Mouse (Mus musculus) intestine, embryonic 14.5 days (tissue): Measurements from ENCODE around the gene Defb26. TPM values are rescaled to one million over a fixed set of nuclear protein-coding genes. Genes with fewer than 3 reads are reported as not detected.

Experiments
- ATAC-seq: fragments of 200-750 bp; cut with Nextera tagmentation; replicated peaks from 2 replicates; pipeline ENCODE4 v1.8.0; 2017; ENCODE audit warnings: low read depth, moderate number of reproducible peaks, moderate TSS enrichment, moderate library complexity; ENCODE audit not compliant: low FRiP score, low TSS enrichment
- DNase-seq: peaks from one replicate; pipeline ENCODE4 v3.0.0-alpha.2; 2018; ENCODE audit warnings: low spot score
- H3K27ac ChIP-seq: fragments of 300-500 bp; sonication (generic); 2 replicates; pipeline ENCODE4 v1.5.1; 2014; ENCODE audit warnings: low read depth, mild to moderate bottlenecking, control low read depth
- H3K27me3 ChIP-seq: fragments of 300-500 bp; sonication (generic); replicated peaks from 2 replicates; pipeline ENCODE4 v1.6.1; 2014; ENCODE audit warnings: low read length, control low read depth; ENCODE audit not compliant: control insufficient read depth, insufficient read depth
- H3K36me3 ChIP-seq: fragments of 300-500 bp; sonication (generic); 2 replicates; pipeline ENCODE4 v1.6.1; 2014; ENCODE audit warnings: low read length, control low read depth; ENCODE audit not compliant: control insufficient read depth, insufficient read depth
- H3K4me1 ChIP-seq: fragments of 300-500 bp; sonication (generic); replicated peaks from 2 replicates; pipeline ENCODE4 v1.6.1; 2014; ENCODE audit warnings: low read length, control low read depth, mixed read lengths; ENCODE audit not compliant: control insufficient read depth, insufficient read depth
- H3K4me2 ChIP-seq: fragments of 300-500 bp; sonication (generic); 2 replicates; pipeline ENCODE4 v1.6.1; 2014; ENCODE audit warnings: low read length
- H3K4me3 ChIP-seq: fragments of 300-500 bp; sonication (generic); 2 replicates; pipeline ENCODE4 v1.5.1; 2014; ENCODE audit warnings: low read depth, low read length, control low read depth, mixed read lengths
- H3K9ac ChIP-seq: fragments of 300-500 bp; sonication (generic); 2 replicates; pipeline ENCODE4 v1.6.1; 2014; ENCODE audit warnings: mild to moderate bottlenecking, low read length
- H3K9me3 ChIP-seq: fragments of 300-500 bp; sonication (generic); 2 replicates; pipeline ENCODE4 v1.6.1; 2016; ENCODE audit warnings: low read length, control low read depth; ENCODE audit not compliant: control insufficient read depth
- WGBS: fragments of 180-500 bp; shearing (Covaris S2); extraction: QIAGEN DNeasy Blood & Tissue Kit; methylation state at CpG from one replicate; pipeline ENCODE4 v1.1.7; 2014; 5-methylcytosine and 5-hydroxymethylcytosine counted together
- polyA plus RNA-seq: library from polyadenylated mRNA; unstranded; fragments of >200 nt; fragmentation: Nextera tagmentation; extraction: Ambion mirVana; gene quantifications from 2 replicates; pipeline ENCODE4 v1.2.1, GENCODE M21; 2014

The Defb26 gene
- polyA plus RNA-seq, result not detected in 2 replicates

DNA sequence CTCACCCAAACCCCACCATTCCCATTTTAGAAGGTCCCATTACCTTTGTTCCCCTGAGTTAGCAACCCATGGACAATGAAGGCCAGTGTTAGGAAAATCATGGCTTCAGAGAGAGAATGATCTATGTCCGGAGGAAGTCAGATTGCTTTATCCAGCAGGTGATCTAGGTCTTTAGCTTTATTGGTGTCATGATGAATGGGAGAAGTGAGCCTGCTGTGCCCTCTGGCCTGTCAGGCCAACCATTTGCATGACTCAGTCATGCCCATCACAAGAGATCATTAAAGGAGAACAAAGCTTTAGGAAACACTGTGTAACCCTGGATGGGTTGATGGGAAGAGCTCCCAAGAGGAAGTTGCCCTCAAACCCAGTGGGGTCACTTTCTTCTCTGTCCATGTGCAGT lies at the start of gene Defb26:
Defb26 (minus strand) TSS at position 101 of the 400 bp plus-strand sequence.
- WGBS, result 79% methylated on average over 1 of the region's 1 CpGs
- H3K4me2 ChIP-seq, result no peak within 1 kb of the TSS
- H3K27me3 ChIP-seq, result no peaks in the 10 kb centered on the region
- no peak within 1 kb of the TSS for H3K27ac ChIP-seq
- no peak within 1 kb of the TSS for H3K9ac ChIP-seq
- DNase-seq, result no peak
- no peak within 1 kb of the TSS for H3K4me3 ChIP-seq
- H3K36me3 ChIP-seq, result no peaks in the 10 kb centered on the region
- no peak for ATAC-seq
- H3K9me3 ChIP-seq, result no peaks in the 10 kb centered on the region
- no peaks in the 10 kb centered on the region for H3K4me1 ChIP-seq

DNA sequence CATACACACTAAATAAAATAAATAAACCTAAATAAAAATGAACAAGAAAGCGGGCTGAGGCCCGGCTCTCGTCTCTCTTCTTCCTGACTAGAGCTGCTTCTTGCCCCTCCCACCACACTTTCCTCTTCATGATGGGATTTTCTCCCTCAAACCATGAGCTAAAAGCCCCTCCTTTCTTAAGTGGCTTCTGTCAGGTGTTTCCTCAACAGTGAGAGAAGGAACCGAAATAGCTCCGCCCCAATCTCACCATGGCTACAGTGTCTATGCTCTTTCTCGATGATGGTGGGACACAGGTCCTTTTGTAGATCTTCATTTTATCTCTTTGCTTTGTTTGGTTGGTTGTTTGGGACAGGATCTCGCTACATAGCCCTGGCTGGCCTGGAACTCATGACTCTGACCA lies 45.2 kb upstream of the Defb26 start:
- H3K9me3 ChIP-seq, result no peaks in the 10 kb centered on the region
- no peaks in the 10 kb centered on the region for H3K27me3 ChIP-seq
- H3K4me3 ChIP-seq, result no peak overlapping the region
- DNase-seq (no peak), ATAC-seq (no peak)
- H3K4me1 ChIP-seq, result no peaks in the 10 kb centered on the region
- WGBS, result 81% methylated on average over 7 of the region's 7 CpGs
- no peak overlapping the region for H3K27ac ChIP-seq
- H3K36me3 ChIP-seq, result no peaks in the 10 kb centered on the region
- H3K4me2 ChIP-seq, result no peak overlapping the region
- H3K9ac ChIP-seq, result no peak overlapping the region

- H3K4me1 ChIP-seq, result no peaks in the 10 kb centered on the region
- 13% methylated on average over 16 of the region's 16 CpGs for WGBS
- no peaks in the 10 kb centered on the region for H3K36me3 ChIP-seq
- H3K4me3 ChIP-seq, result no peak overlapping the region
- no peak overlapping the region for H3K27ac ChIP-seq
- DNase-seq (peak; percentile 86), ATAC-seq (no peak)
- no peak overlapping the region for H3K4me2 ChIP-seq
- no peak overlapping the region for H3K9ac ChIP-seq
- no peaks in the 10 kb centered on the region for H3K27me3 ChIP-seq
- no peaks in the 10 kb centered on the region for H3K9me3 ChIP-seq
Observed at GRCm38 (mm10) chr2:152553774-152554423, 42.4 kb upstream of the Defb26 start.

DNA sequence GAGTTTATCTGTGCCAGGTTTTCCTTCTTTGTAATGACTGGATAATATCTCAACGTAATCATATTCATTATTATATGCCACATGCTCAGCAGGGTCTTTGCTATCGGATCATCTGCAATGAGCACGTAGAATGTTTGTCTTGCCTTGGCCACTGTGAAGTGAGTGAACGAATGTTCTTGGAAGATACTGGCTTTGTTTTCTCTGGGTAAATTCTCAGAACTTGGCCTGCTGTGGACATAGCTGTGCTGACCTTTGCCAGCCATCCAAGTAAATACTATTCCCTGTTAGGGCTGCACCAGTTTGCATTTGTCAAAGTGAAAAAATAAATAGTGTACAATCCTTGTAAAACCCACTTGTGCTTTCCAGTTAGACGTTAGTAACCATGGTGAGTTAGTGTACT lies 36.6 kb upstream of the Defb26 start:
- no peak overlapping the region for H3K27ac ChIP-seq
- no peaks in the 10 kb centered on the region for H3K27me3 ChIP-seq
- no peaks in the 10 kb centered on the region for H3K36me3 ChIP-seq
- no peaks in the 10 kb centered on the region for H3K4me1 ChIP-seq
- no peak overlapping the region for H3K4me2 ChIP-seq
- no peak overlapping the region for H3K9ac ChIP-seq
- no peak overlapping the region for H3K4me3 ChIP-seq
- ATAC-seq, result no peak
- DNase-seq, result no peak
- H3K9me3 ChIP-seq, result no peaks in the 10 kb centered on the region
- WGBS, result 56% methylated on average over 5 of the region's 5 CpGs

DNA sequence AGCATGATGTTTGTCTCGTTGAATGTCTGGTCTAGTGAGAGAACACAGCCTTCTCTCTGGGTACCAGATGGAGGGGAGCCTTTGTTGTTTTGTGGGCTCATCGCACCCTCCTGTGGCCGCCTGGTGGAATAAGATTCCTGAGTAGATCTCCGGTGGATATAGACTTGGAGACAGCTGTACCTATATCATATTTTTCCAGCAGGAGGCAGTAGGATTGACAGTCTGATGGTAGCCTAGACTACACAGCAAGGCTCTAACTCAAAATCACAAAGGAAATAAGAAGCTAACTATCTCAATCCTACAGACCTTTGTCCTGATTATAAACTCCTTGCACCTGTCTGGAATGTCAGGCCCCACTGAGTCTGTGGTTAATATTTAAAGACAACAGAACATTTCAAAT lies 33.2 kb upstream of the Defb26 start:
- WGBS, result 22% methylated on average over 4 of the region's 4 CpGs
- H3K9me3 ChIP-seq, result no peaks in the 10 kb centered on the region
- H3K9ac ChIP-seq, result no peak overlapping the region
- DNase-seq, result peak; percentile 58
- H3K27ac ChIP-seq, result no peak overlapping the region
- H3K27me3 ChIP-seq, result no peaks in the 10 kb centered on the region
- ATAC-seq, result peak; percentile 80
- no peaks in the 10 kb centered on the region for H3K36me3 ChIP-seq
- no peak overlapping the region for H3K4me3 ChIP-seq
- H3K4me2 ChIP-seq, result no peak overlapping the region
- no peaks in the 10 kb centered on the region for H3K4me1 ChIP-seq

DNA sequence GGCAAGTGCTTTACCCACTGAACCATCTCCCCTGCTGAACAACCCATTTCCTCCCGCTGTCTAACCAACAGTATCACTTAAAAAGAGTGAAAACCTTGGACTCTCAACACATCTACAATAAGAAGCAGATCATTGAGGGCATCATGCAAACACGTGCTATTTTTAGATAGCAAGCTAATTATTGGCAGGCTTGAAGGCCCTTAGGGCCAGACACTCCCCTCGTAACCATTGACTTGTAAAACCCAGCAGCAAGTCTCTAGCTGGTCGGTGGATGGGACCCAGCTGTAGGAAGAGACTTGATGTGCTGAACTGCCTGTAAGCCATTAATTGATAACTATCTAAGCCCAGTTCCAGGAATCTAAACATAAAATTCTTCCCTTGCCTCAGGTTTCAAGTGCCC lies 32.0 kb upstream of the Defb26 start:
- H3K4me2 ChIP-seq, result no peak overlapping the region
- H3K36me3 ChIP-seq, result no peaks in the 10 kb centered on the region
- no peak overlapping the region for H3K9ac ChIP-seq
- H3K4me1 ChIP-seq, result no peaks in the 10 kb centered on the region
- WGBS, result 67% methylated on average over 4 of the region's 4 CpGs
- no peaks in the 10 kb centered on the region for H3K27me3 ChIP-seq
- ATAC-seq (no peak), DNase-seq (no peak)
- no peak overlapping the region for H3K4me3 ChIP-seq
- no peaks in the 10 kb centered on the region for H3K9me3 ChIP-seq
- no peak overlapping the region for H3K27ac ChIP-seq

- no peak overlapping the region for H3K4me2 ChIP-seq
- H3K4me3 ChIP-seq, result no peak overlapping the region
- ATAC-seq, result no peak
- WGBS, result 71% methylated on average over 2 of the region's 2 CpGs
- no peaks in the 10 kb centered on the region for H3K36me3 ChIP-seq
- no peaks in the 10 kb centered on the region for H3K9me3 ChIP-seq
- H3K27ac ChIP-seq, result no peak overlapping the region
- DNase-seq, result no peak
- no peak overlapping the region for H3K9ac ChIP-seq
- no peaks in the 10 kb centered on the region for H3K4me1 ChIP-seq
- H3K27me3 ChIP-seq, result no peaks in the 10 kb centered on the region
Observed at GRCm38 (mm10) chr2:152542897-152543296, 31.4 kb upstream of the Defb26 start.

DNA sequence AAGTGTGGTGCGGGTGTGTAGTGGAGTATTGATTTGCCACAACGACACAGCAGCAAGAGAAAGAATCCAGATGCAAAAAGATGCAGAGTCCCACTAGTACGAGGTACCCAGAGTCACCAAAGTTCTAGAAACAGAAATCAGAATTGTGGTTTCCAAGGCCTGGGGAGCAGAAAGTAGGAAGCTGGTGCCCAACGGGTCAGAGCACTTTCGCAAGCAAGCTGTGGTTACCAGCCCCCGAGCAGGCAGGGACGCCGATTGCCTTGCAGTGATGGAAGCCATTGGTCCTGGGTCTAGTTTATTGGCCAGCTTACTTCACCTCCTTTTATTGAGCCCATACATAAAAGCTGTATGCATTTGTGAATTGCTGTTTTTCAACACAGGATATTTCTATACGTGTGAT lies 30.5 kb upstream of the Defb26 start:
- no peak overlapping the region for H3K27ac ChIP-seq
- H3K4me3 ChIP-seq, result no peak overlapping the region
- DNase-seq (no peak), ATAC-seq (no peak)
- no peaks in the 10 kb centered on the region for H3K27me3 ChIP-seq
- H3K36me3 ChIP-seq, result no peaks in the 10 kb centered on the region
- H3K9ac ChIP-seq, result no peak overlapping the region
- no peaks in the 10 kb centered on the region for H3K4me1 ChIP-seq
- no peaks in the 10 kb centered on the region for H3K9me3 ChIP-seq
- no peak overlapping the region for H3K4me2 ChIP-seq
- WGBS, result 86% methylated on average over 9 of the region's 9 CpGs

DNA sequence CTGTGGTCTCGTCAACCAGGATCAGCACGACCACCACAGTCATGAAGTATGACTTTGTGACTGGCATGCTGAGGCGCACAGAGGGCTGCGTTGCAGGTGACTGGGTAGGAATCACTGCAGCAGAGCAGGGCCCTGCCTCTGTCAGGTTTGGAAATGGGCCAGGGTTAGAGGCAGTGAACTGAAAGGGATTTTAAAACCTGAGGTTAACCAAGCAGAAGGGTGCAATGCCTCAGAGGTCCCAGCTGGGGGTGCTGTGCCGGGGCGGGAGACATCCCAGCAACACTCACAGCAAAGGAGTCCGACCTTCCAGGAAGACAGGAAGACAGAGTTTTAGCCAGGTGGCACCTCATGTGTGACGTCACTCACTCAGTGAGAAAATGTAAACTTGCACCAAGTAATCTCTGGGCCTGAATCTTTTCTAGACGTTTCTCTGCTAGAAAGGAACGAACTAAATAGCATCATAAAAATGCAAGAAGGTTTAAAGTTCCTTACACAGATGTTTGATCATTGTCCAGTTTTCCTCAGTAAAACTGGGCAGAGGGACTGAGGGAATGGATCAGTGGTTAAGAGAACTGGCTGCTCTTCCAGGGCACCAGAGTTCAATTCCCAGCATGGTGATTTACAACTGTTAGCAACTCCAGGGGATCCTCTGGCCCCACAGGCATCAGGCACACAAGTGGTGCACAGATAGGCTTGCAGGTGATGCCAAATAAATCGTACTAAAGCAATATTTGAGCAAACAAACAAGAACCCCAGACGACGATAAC lies 28.6 kb upstream of the Defb26 start, which contains the start of gene Defb29:
Defb29 (minus strand) TSS at position 155 of the 767 bp plus-strand sequence.
- no peak for ATAC-seq
- Histone ChIP-seq H3K27ac (no peak within 1 kb of the TSS), H3K4me1 (no peaks in the 10 kb centered on the region), H3K9ac (no peak within 1 kb of the TSS), H3K9me3 (no peaks in the 10 kb centered on the region), H3K27me3 (no peaks in the 10 kb centered on the region), H3K36me3 (no peaks in the 10 kb centered on the region), H3K4me3 (no peak within 1 kb of the TSS), H3K4me2 (no peak within 1 kb of the TSS)
- 43% methylated on average over 13 of the region's 13 CpGs for WGBS
- no peak for DNase-seq
